Mouse (Mus musculus) cerebellum, adult 11-12 months (tissue): ENCODE results near the gene Nptn.

Source experiments
- DNase-seq: peaks from one replicate; pipeline ENCODE4 v3.0.0; 2022

Nptn gene

GRCm38 (mm10) chr9:58703766-58704165 lies 121.7 kb downstream of the Nptn start:
- no peak for DNase-seq

- DNase-seq, result no peak
These were observed 124.0 kb downstream of the Nptn start for GRCm38 (mm10) chr9:58706024-58706423.
